Mouse (Mus musculus) ovary, postnatal 10 days (tissue): ENCODE measurements around the gene Scn8a.

Experiments
- DNase-seq: peaks from one replicate; pipeline ENCODE4 v3.0.0; 2022; ENCODE audit warnings: low spot score

Scn8a gene

GRCm38 (mm10) chr15:100954751-100955150 lies 85.1 kb downstream of the Scn8a start:
- no peak for DNase-seq

- DNase-seq, result no peak
Measured at GRCm38 (mm10) chr15:100960958-100961357, 91.3 kb downstream of the Scn8a start.

- DNase-seq, result no peak
Measured at GRCm38 (mm10) chr15:100961561-100961960, 91.9 kb downstream of the Scn8a start.

- no peak for DNase-seq
Measured at GRCm38 (mm10) chr15:100971443-100971842, 101.8 kb downstream of the Scn8a start.

GRCm38 (mm10) chr15:100972795-100973194 lies 103.1 kb downstream of the Scn8a start:
- DNase-seq, result no peak

- no peak for DNase-seq
Measured at GRCm38 (mm10) chr15:100974679-100975078, 105.0 kb downstream of the Scn8a start.

- DNase-seq, result peak; percentile 36
Measured at GRCm38 (mm10) chr15:100983427-100984153, 113.9 kb downstream of the Scn8a start.

- no peak for DNase-seq
Measured at GRCm38 (mm10) chr15:100984154-100984893, 114.7 kb downstream of the Scn8a start.

GRCm38 (mm10) chr15:100986479-100986878 lies 116.8 kb downstream of the Scn8a start:
- no peak for DNase-seq

- no peak for DNase-seq
Measured at GRCm38 (mm10) chr15:100987031-100987430, 117.4 kb downstream of the Scn8a start.

GRCm38 (mm10) chr15:100990283-100990682 lies 120.6 kb downstream of the Scn8a start:
- no peak for DNase-seq

- DNase-seq, result no peak
Measured at GRCm38 (mm10) chr15:100997090-100997489, 127.4 kb downstream of the Scn8a start.

- DNase-seq, result no peak
Measured at GRCm38 (mm10) chr15:101001685-101002084, 132.0 kb downstream of the Scn8a start.

GRCm38 (mm10) chr15:101002466-101002865 lies 132.8 kb downstream of the Scn8a start:
- DNase-seq, result no peak

- no peak for DNase-seq
Measured at GRCm38 (mm10) chr15:101004538-101004937, 134.9 kb downstream of the Scn8a start.

GRCm38 (mm10) chr15:101005717-101006116 lies 136.1 kb downstream of the Scn8a start:
- no peak for DNase-seq

GRCm38 (mm10) chr15:101006251-101007040 lies 136.8 kb downstream of the Scn8a start:
- peak; percentile 7 for DNase-seq

GRCm38 (mm10) chr15:101007236-101007635 lies 137.6 kb downstream of the Scn8a start:
- DNase-seq, result no peak

GRCm38 (mm10) chr15:101008386-101009010 lies 138.8 kb downstream of the Scn8a start:
- DNase-seq, result no peak

GRCm38 (mm10) chr15:101011352-101011751 lies 141.7 kb downstream of the Scn8a start:
- no peak for DNase-seq

GRCm38 (mm10) chr15:101028960-101029359 lies 159.3 kb downstream of the Scn8a start:
- DNase-seq, result no peak

GRCm38 (mm10) chr15:101039651-101040050 lies 170.0 kb downstream of the Scn8a start:
- no peak for DNase-seq
